Mouse (Mus musculus): ENCODE measurements around the gene Gm49027. TPM values are rescaled to one million over a fixed set of nuclear protein-coding genes. Genes with fewer than 3 reads are reported as not detected.

Gene Gm49027
- polyA plus RNA-seq (2015; fragmentation: Nextera tagmentation; extraction: Ambion mirVana): 0.14 and 0.36 TPM in 2 replicates

GRCm38 (mm10) chr5:123525281-123525680, at the start of gene Gm49027:
Gene Gm49027 (minus strand): TSS chr5:123525488.

DNA sequence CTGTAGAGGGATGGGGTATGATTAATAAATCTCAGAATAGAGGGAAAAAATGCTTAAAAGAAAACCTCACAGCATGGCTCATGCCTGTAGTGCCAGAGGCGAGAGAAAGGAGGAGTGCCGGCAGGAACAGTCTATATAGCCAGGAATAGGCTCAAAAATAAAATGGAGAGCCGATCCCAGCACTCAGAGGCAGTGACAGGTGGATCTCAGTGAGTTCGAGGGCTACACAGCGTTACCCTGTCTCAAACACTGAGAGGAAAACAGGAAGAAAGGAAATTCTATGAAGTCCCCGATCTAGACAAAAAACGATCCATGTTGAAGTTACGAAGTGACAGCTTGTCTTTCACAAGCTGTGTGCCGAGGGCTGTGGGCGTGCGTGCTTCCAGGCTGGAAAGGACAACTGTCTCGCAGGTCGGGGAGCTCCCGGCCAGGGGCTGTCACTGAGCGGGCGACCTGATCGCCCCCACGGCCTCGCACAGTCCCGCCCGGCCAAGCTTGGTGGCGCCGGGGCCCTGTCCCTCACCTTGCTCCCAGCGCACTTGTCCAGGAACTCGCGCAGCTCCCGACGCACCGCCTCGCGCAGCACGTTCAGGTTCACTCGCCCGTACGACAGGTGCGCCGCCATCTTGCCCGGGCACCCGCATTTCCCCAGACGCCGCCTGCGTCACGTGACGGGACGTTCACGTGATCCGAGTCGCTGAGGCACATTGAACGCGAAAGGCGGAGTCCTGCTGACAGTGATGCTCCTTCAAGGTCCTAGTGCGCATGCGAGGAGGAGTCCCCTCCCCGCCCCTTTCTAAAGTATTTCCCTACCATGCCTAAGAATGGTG, 47.3 kb upstream of the Gm49027 start, which contains the start of gene Vps33a:
TSS of gene Vps33a (minus strand) at position 682 of the 830 bp plus-strand sequence.

DNA sequence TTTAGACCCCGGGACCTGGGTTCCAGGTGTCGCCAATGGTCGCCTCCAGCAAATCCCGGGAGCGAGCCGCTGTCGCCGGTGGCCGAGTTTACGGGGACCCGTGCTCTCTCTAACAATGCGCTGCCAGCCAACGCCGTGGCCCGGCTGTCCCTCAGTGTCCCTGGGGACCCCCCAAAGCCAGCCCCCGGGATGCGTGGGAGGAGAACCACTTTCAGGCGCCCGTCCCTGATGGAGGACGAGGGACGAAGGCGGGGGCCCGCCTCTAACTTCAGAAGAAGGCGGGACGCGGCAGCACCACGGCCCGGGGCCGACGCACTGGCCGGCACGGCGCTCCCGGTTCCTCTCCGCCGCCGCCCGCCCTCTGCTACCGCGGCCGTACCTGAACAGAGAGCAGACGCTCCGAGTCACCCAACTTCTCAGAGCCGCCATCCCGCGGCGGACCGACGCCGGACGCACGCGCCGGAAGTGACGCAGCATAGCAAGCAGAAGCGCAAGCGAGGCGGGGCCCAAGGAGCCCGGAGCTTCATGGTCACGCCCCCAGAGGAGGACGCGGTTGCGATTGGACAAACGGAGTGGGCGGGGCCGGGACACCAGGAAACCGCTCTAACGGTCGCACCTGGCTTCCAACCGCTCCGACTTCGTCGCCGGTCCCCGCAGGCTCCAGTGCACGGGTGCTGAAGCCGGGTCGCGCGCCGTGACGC, 1.4 kb downstream of the Gm49027 start, which contains the start of gene Diablo:
TSS of gene Diablo (minus strand) at position 485 of the 701 bp plus-strand sequence.

DNA sequence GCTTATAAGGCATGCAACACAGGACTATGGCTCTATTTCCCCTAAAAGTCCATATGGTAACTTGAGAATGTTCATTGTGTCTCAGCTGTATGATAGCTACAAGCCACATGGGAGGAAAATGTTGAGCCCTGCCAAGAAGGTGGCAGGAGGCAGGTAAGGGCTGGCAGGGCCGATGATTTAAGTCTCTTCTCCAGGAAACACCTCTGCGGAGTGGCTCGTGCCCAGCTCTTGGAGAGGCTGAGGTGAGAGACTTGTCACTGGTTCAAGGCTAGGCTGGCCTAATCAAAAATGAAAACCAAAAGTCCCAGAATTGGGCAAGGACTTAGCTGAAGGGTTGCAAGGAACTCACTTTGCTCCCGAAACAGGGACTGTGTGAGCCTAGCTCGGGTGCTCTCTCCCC, 15.1 kb downstream of the Gm49027 start, which contains the start of gene B3gnt4:
TSS of gene B3gnt4 (plus strand) at position 301 of the 400 bp plus-strand sequence.

DNA sequence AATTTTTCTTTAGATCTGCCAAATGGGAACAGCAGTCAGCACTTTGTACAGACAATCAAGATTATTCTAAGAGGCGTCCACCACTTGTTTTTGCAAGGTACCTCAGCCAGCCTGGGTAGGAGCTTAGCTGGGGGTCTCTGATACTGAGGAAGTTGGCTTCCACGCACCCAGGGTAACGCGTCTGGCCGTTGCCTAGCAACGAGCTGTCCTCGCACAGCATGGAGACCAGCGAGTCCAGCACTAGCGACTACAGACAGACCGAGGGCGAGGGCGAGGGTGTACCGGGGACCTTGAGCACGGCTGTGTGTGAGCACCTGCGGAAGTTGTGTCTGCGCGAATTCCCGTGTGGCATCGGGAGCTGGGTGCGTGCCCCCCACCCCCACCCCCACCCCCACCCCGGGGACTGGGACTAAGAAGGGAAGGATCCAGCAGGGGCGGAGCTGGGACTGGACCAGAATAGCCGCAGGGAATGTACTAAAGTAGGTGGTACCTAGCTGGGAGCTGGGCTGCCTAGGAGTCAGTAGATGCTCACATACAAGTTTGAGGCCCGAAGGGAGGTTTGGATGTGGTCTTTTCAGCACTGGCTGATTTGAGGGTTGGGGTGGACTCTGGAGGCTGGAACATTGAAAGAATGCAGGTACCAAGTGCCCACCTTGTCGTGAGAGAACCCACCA, 36.0 kb downstream of the Gm49027 start, which contains the start of the genes Lrrc43 and Il31:
TSS of gene Lrrc43 (plus strand) at position 194 of the 674 bp plus-strand sequence.
TSS of gene Il31 (minus strand) at position 378 of the 674 bp plus-strand sequence.

Small RNAs within 50 kb of the gene (microRNA-seq; reads per million reads assigned to microRNA genes)
- not detected for gene Mir7647

Other genes with a start within 250 kb of the Gm49027 start
- 5.1 and 5.6 TPM in 2 replicates for gene Bcl7a, start 181.7 kb downstream of the Gm49027 start, polyA plus RNA-seq (2015; fragmentation: Nextera tagmentation; extraction: Ambion mirVana)
- 13.2 and 15.7 TPM in 2 replicates for gene Mlxip, start 130.7 kb downstream of the Gm49027 start, polyA plus RNA-seq (2015; fragmentation: Nextera tagmentation; extraction: Ambion mirVana)
- not detected in 2 replicates for gene Lrrc43, start 36.2 kb downstream of the Gm49027 start, polyA plus RNA-seq (2015; fragmentation: Nextera tagmentation; extraction: Ambion mirVana)
- gene Il31, start 36.0 kb downstream of the Gm49027 start, polyA plus RNA-seq (2015; fragmentation: Nextera tagmentation; extraction: Ambion mirVana): not detected in 2 replicates
- gene B3gnt4, start 15.0 kb downstream of the Gm49027 start, polyA plus RNA-seq (2015; fragmentation: Nextera tagmentation; extraction: Ambion mirVana): 0.23 TPM in 1 of 2 replicates, not detected in the other
- gene Diablo, start 1.3 kb downstream of the Gm49027 start, polyA plus RNA-seq (2015; fragmentation: Nextera tagmentation; extraction: Ambion mirVana): 77.9 and 81.1 TPM in 2 replicates
- gene Vps33a, start 47.5 kb upstream of the Gm49027 start, polyA plus RNA-seq (2015; fragmentation: Nextera tagmentation; extraction: Ambion mirVana): 13.7 and 14.5 TPM in 2 replicates
- 41.6 and 53.8 TPM in 2 replicates for gene Clip1, start 159.1 kb upstream of the Gm49027 start, polyA plus RNA-seq (2015; fragmentation: Nextera tagmentation; extraction: Ambion mirVana)
- gene Zcchc8, start 195.6 kb upstream of the Gm49027 start, polyA plus RNA-seq (2015; fragmentation: Nextera tagmentation; extraction: Ambion mirVana): 23.0 and 34.2 TPM in 2 replicates
- gene Rsrc2, start 223.9 kb upstream of the Gm49027 start, polyA plus RNA-seq (2015; fragmentation: Nextera tagmentation; extraction: Ambion mirVana): 56.9 and 68.2 TPM in 2 replicates
- 8.0 and 12.9 TPM in 2 replicates for gene Kntc1, start 224.2 kb upstream of the Gm49027 start, polyA plus RNA-seq (2015; fragmentation: Nextera tagmentation; extraction: Ambion mirVana)

Measured in urinary bladder, postnatal 0 days (tissue).